In genomic region chr3:129199160-129199608, GRCm38 (mm10) we compare ENCODE assay signal across 8 mouse cellular contexts. TPM values are rescaled to one million over a fixed set of nuclear protein-coding genes. Genes with fewer than 3 reads are reported as not detected.
A peak's percentile ranks its signal among the peaks of the same experiment; 100 is the strongest.
DNase-seq lines count a peak whose midpoint lies in the region; ATAC-seq lines count a peak whose summit lies in the region.

No protein-coding gene starts in this region.

- peak overlapping the region; percentile 34; the same call in 1 of the 2 replicates for H3K9ac ChIP-seq in kidney, embryonic 14.5 days (ENCODE audit: low read depth, low read length)
- H3K9ac ChIP-seq in embryonic facial prominence, embryonic 13.5 days: peak overlapping the region; percentile 71
- peak overlapping the region; percentile 60 for H3K9ac ChIP-seq in intestine, embryonic 15.5 days
- H3K9ac ChIP-seq in neural tube, embryonic 12.5 days: 0 out of 2 replicates have a peak overlapping the region, but pooled peaks have one; percentile 33

- H3K4me2 ChIP-seq in kidney, embryonic 14.5 days (replicated peaks; ENCODE audit: low read depth, low read length): peak overlapping the region; percentile 59
- peak overlapping the region; percentile 80 for H3K4me2 ChIP-seq in embryonic facial prominence, embryonic 13.5 days
- H3K4me2 ChIP-seq in intestine, embryonic 15.5 days (replicated peaks): peak overlapping the region; percentile 86
- H3K4me2 ChIP-seq in neural tube, embryonic 12.5 days (replicated peaks): peak overlapping the region; percentile 71

- no peak overlapping the region for H3K27ac ChIP-seq in kidney, embryonic 14.5 days (ENCODE audit: low read depth, low read length)
- H3K27ac ChIP-seq in embryonic facial prominence, embryonic 13.5 days: peak overlapping the region; percentile 72; the same call in 1 of the 2 replicates
- 0 out of 2 replicates have a peak overlapping the region, but pooled peaks have one; percentile 80 for H3K27ac ChIP-seq in intestine, embryonic 15.5 days
- H3K27ac ChIP-seq in neural tube, embryonic 12.5 days: no peak overlapping the region

- under 1% methylated on average over 16 of the region's 16 CpGs for WGBS in kidney, embryonic 14.5 days
- under 1% methylated on average over 16 of the region's 16 CpGs for WGBS in embryonic facial prominence, embryonic 13.5 days
- 2% methylated on average over 16 of the region's 16 CpGs for WGBS in intestine, embryonic 15.5 days
- 1% methylated on average over 16 of the region's 16 CpGs for WGBS in neural tube, embryonic 12.5 days

- no peak for DNase-seq in kidney, postnatal 14 days
- no peak for DNase-seq in urinary bladder, postnatal 14 days (ENCODE audit: low spot score)
- no peak for DNase-seq in adrenal gland, postnatal 10 days
- DNase-seq in right cerebral cortex, adult 18-20 months: no peak

- H3K9me3 ChIP-seq in kidney, embryonic 14.5 days (ENCODE audit: control insufficient read depth, low read length): no peaks in the 10 kb centered on the region
- no peaks in the 10 kb centered on the region for H3K9me3 ChIP-seq in embryonic facial prominence, embryonic 13.5 days
- H3K9me3 ChIP-seq in intestine, embryonic 15.5 days: no peaks in the 10 kb centered on the region
- H3K9me3 ChIP-seq in neural tube, embryonic 12.5 days: no peaks in the 10 kb centered on the region

- H3K4me3 ChIP-seq in kidney, embryonic 14.5 days (ENCODE audit: low read length): peak overlapping the region; percentile 37
- H3K4me3 ChIP-seq in embryonic facial prominence, embryonic 13.5 days: peak overlapping the region; percentile 52
- H3K4me3 ChIP-seq in intestine, embryonic 15.5 days (replicated peaks): peak overlapping the region; percentile 52
- H3K4me3 ChIP-seq in neural tube, embryonic 12.5 days: peak overlapping the region; percentile 34

- peaks cover 93% of the 10 kb centered on the region for H3K27me3 ChIP-seq in kidney, embryonic 14.5 days (ENCODE audit: control insufficient read depth, insufficient read depth, low read length)
- peaks cover 94% of the 10 kb centered on the region for H3K27me3 ChIP-seq in embryonic facial prominence, embryonic 13.5 days
- peaks cover 52% of the 10 kb centered on the region for H3K27me3 ChIP-seq in intestine, embryonic 15.5 days (replicated peaks)
- H3K27me3 ChIP-seq in neural tube, embryonic 12.5 days (replicated peaks): peaks cover 93% of the 10 kb centered on the region

- H3K4me1 ChIP-seq in kidney, embryonic 14.5 days (ENCODE audit: control insufficient read depth, insufficient read depth, low read length): peaks cover 8% of the 10 kb centered on the region; the same call in 1 of the 2 replicates
- peaks cover 36% of the 10 kb centered on the region for H3K4me1 ChIP-seq in embryonic facial prominence, embryonic 13.5 days
- H3K4me1 ChIP-seq in intestine, embryonic 15.5 days (replicated peaks): peaks cover 18% of the 10 kb centered on the region; the same call in 1 of the 2 replicates
- H3K4me1 ChIP-seq in neural tube, embryonic 12.5 days: peaks cover 27% of the 10 kb centered on the region

- ATAC-seq in kidney, embryonic 14.5 days (ENCODE audit: low FRiP score, low TSS enrichment): no peak
- ATAC-seq in embryonic facial prominence, embryonic 13.5 days (ENCODE audit: insufficient number of reproducible peaks, insufficient read depth, low FRiP score, low TSS enrichment, low read depth): no peak
- ATAC-seq in intestine, embryonic 15.5 days: peak; percentile 29
- ATAC-seq in neural tube, embryonic 12.5 days (ENCODE audit: low FRiP score, low read depth): no peak; the same call in 1 of the 2 replicates

- H3K36me3 ChIP-seq in kidney, embryonic 14.5 days (ENCODE audit: control insufficient read depth, insufficient read depth, low read length): no peaks in the 10 kb centered on the region
- no peaks in the 10 kb centered on the region for H3K36me3 ChIP-seq in embryonic facial prominence, embryonic 13.5 days
- H3K36me3 ChIP-seq in intestine, embryonic 15.5 days: no peaks in the 10 kb centered on the region
- H3K36me3 ChIP-seq in neural tube, embryonic 12.5 days: no peaks in the 10 kb centered on the region

RNA-seq across cellular contexts. Expression of gene Pitx2, which starts 0.5 kb away (rescaled TPM):
- polyA plus RNA-seq in kidney, embryonic 14.5 days (2014; fragmentation: Nextera tagmentation; extraction: Ambion mirVana): 1.7 and 1.8 TPM in 2 replicates
- 62.5 and 65.6 TPM in 2 replicates for polyA plus RNA-seq in embryonic facial prominence, embryonic 13.5 days (2015; fragmentation: Nextera tagmentation; extraction: Ambion mirVana)
- polyA plus RNA-seq in intestine, embryonic 15.5 days (2015; fragmentation: Nextera tagmentation; extraction: Ambion mirVana): 39.4 and 45.2 TPM in 2 replicates
- 7.6 and 10.2 TPM in 2 replicates for polyA plus RNA-seq in neural tube, embryonic 12.5 days (2016; fragmentation: Nextera tagmentation; extraction: Ambion mirVana)
- under 1 TPM; 0.72 to 0.79 TPM for total RNA-seq in adrenal gland, postnatal 10 days (2021)

Comparison
In these comparisons a context has a peak if more than half of its experiments do, and no peak if none do; other contexts are left out.
1. H3K27ac ChIP-seq: peak in embryonic facial prominence, embryonic 13.5 days (single experiment) and intestine, embryonic 15.5 days (single experiment); none in kidney, embryonic 14.5 days (single experiment) and neural tube, embryonic 12.5 days (single experiment).
2. Peak in every context shown above with its lines, with median percentiles within 50 percentile points of each other: H3K4me2 ChIP-seq, H3K4me3 ChIP-seq and H3K9ac ChIP-seq.